Mouse (Mus musculus) mature B cell (primary cell): ENCODE data around the gene Slc26a5.

ENCODE experiments used
- in situ Hi-C: fragments of 300-500 bp; cut with MboI; formaldehyde crosslinking; loops from 2 replicates; pipeline ENCODE4 v1.14.3; 2019

Gene Slc26a5

GRCm38 (mm10) chr5:21810924-21811323, 54.5 kb downstream of the Slc26a5 start:
- in situ Hi-C loops, result no loop called here

- in situ Hi-C loops, result no loop called here
These were observed 60.6 kb downstream of the Slc26a5 start for GRCm38 (mm10) chr5:21804837-21805236.

- in situ Hi-C loops, result no loop called here
These were observed 61.7 kb downstream of the Slc26a5 start for GRCm38 (mm10) chr5:21803691-21804188.

- in situ Hi-C loops, result no loop called here
These were observed 62.5 kb downstream of the Slc26a5 start for GRCm38 (mm10) chr5:21802907-21803306.

GRCm38 (mm10) chr5:21792166-21792565, 73.2 kb downstream of the Slc26a5 start:
- in situ Hi-C loops, result no loop called here

- in situ Hi-C loops, result no loop called here
These were observed 76.3 kb downstream of the Slc26a5 start for GRCm38 (mm10) chr5:21789061-21789460.

GRCm38 (mm10) chr5:21787186-21788105, 78.0 kb downstream of the Slc26a5 start:
- in situ Hi-C loops, result no loop called here

- in situ Hi-C loops, result no loop called here
These were observed 78.9 kb downstream of the Slc26a5 start for GRCm38 (mm10) chr5:21786258-21787185.

GRCm38 (mm10) chr5:21785776-21786175, 79.6 kb downstream of the Slc26a5 start:
- in situ Hi-C loops, result no loop called here

GRCm38 (mm10) chr5:21785053-21785452, 80.4 kb downstream of the Slc26a5 start, which contains the start of the genes Dnajc2 and Psmc2:
Gene Dnajc2, minus strand, starts transcription at chr5:21785251.
Gene Psmc2, plus strand, starts transcription at chr5:21785283.
- in situ Hi-C loops, result no loop called here

GRCm38 (mm10) chr5:21784161-21785052, 81.0 kb downstream of the Slc26a5 start:
- in situ Hi-C loops, result no loop called here

- in situ Hi-C loops, result no loop called here
These were observed 88.9 kb downstream of the Slc26a5 start for GRCm38 (mm10) chr5:21776491-21776890.

GRCm38 (mm10) chr5:21769841-21770240, 95.6 kb downstream of the Slc26a5 start:
- in situ Hi-C loops, result no loop called here

- in situ Hi-C loops, result no loop called here
These were observed 96.9 kb downstream of the Slc26a5 start for GRCm38 (mm10) chr5:21768506-21768905.
